Mouse (Mus musculus) stomach, embryonic 16.5 days (tissue): ENCODE results near the gene Prpf40a. TPM values are rescaled to one million over a fixed set of nuclear protein-coding genes. Genes with fewer than 3 reads are reported as not detected.

Experiments used
- ATAC-seq: fragments of 200-750 bp; cut with Nextera tagmentation; 2 replicates; pipeline ENCODE4 v1.8.0; 2017; ENCODE audit warnings: moderate number of reproducible peaks, moderate TSS enrichment; ENCODE audit not compliant: insufficient read depth, low FRiP score
- H3K27ac ChIP-seq: fragments of 300-500 bp; sonication (generic); 2 replicates; pipeline ENCODE4 v1.5.1; 2014; ENCODE audit warnings: low read length
- H3K27me3 ChIP-seq: fragments of 300-500 bp; sonication (generic); 2 replicates; pipeline ENCODE4 v1.6.1; 2014; ENCODE audit warnings: low read length, control low read depth, mixed read lengths; ENCODE audit not compliant: control insufficient read depth, insufficient read depth
- H3K36me3 ChIP-seq: fragments of 300-500 bp; sonication (generic); 2 replicates; pipeline ENCODE4 v1.6.1; 2014; ENCODE audit warnings: low read length; ENCODE audit not compliant: control insufficient read depth, insufficient read depth
- H3K4me1 ChIP-seq: fragments of 300-500 bp; sonication (generic); 2 replicates; pipeline ENCODE4 v1.6.1; 2014; ENCODE audit warnings: low read length, control low read depth, mixed read lengths; ENCODE audit not compliant: control insufficient read depth, insufficient read depth
- H3K4me2 ChIP-seq: fragments of 300-500 bp; sonication (generic); 2 replicates; pipeline ENCODE4 v1.6.1; 2014; ENCODE audit warnings: low read depth, low read length, mixed read lengths
- H3K4me3 ChIP-seq: fragments of 300-500 bp; sonication (generic); replicated peaks from 2 replicates; pipeline ENCODE4 v1.5.1; 2014; ENCODE audit warnings: mild to moderate bottlenecking, low read length
- H3K9ac ChIP-seq: fragments of 300-500 bp; sonication (generic); 2 replicates; pipeline ENCODE4 v1.6.1; 2014; ENCODE audit warnings: low read length
- H3K9me3 ChIP-seq: fragments of 300-500 bp; sonication (generic); replicated peaks from 2 replicates; pipeline ENCODE4 v1.6.1; 2016; ENCODE audit warnings: low read length, control low read depth; ENCODE audit not compliant: control insufficient read depth
- WGBS: fragments of 180-500 bp; shearing (Covaris S2); extraction: QIAGEN DNeasy Blood & Tissue Kit; methylation state at CpG from one replicate; pipeline ENCODE4 v1.1.7; 2014; 5-methylcytosine and 5-hydroxymethylcytosine counted together
- polyA plus RNA-seq: library from polyadenylated mRNA; unstranded; fragments of >200 nt; fragmentation: Nextera tagmentation; extraction: Ambion mirVana; gene quantifications from 2 replicates; pipeline ENCODE4 v1.2.1, GENCODE M21; 2015

Prpf40a gene
- polyA plus RNA-seq, 1 experiment from 2014 or later = 116 TPM

DNA sequence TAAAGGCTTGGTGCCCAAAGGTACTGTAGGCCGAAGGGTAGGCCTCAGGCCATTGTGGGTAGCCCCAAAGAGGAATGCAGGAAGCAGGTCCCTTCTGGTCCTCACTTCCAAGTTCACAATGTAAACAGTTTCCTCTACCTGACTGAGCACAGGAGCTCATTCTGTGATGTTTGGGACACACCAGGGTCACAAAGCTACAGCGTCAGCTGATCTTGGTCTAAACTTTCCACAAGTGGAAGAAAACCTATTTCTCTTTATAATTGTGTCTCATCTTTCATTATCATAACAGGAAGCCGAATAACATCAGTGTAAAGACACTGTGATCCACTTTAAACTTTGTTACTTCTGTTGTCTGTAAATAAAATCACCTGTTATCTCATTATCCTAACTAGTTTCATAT, 95.6 kb downstream of the Prpf40a start:
- Histone ChIP-seq H3K4me3 (no peak overlapping the region), H3K9ac (no peak overlapping the region), H3K27me3 (no peaks in the 10 kb centered on the region), H3K9me3 (no peaks in the 10 kb centered on the region), H3K4me1 (no peaks in the 10 kb centered on the region), H3K4me2 (no peak overlapping the region), H3K36me3 (no peaks in the 10 kb centered on the region), H3K27ac (no peak overlapping the region)
- ATAC-seq = no peak
- 86% methylated on average over 3 of the region's 3 CpGs for WGBS

DNA sequence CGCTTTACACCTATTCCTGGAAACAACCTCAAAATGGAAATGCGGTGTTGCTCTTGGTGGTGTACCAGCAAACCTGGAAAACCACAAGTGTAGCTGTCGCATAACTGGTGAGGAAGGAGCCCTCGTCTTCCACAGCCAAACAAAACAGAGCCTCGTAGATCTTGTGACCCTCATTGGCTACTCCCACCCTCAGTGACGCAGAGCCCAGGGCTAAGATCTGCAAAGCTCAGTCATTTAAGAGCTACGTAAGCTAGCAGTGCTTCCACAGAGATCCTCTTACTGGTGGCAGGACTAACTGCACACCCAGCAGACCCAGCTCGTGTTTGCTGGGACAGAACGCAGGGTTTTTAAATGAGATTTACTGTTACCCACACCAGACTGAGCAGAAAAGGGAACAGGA, 96.1 kb downstream of the Prpf40a start:
- WGBS = 84% methylated on average over 9 of the region's 9 CpGs
- Histone ChIP-seq H3K27me3 (no peaks in the 10 kb centered on the region), H3K9me3 (no peaks in the 10 kb centered on the region), H3K4me1 (no peaks in the 10 kb centered on the region), H3K36me3 (no peaks in the 10 kb centered on the region), H3K4me2 (no peak overlapping the region), H3K9ac (no peak overlapping the region), H3K4me3 (no peak overlapping the region), H3K27ac (no peak overlapping the region)
- ATAC-seq = no peak

DNA sequence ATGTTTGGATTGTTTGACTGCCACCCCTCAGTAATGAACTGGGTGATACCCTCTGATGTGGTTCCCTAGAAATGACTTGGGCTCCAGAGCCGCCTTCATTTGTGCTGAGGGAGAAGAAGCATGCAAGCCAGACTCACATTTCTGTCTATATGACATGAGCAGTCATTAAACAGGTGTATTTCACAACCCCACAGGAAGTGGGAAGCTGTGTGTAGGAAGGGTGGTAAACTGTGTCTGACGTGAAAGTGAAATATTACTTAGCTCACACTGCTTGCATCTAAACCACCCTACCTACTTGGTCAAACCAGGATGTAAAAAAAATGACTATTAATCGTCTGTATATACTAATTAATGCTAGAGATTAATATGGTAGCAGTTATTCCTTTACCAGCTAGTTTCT, 102.3 kb downstream of the Prpf40a start:
- Histone ChIP-seq H3K4me1 (no peaks in the 10 kb centered on the region), H3K4me3 (no peak overlapping the region), H3K9me3 (no peaks in the 10 kb centered on the region), H3K27ac (no peak overlapping the region), H3K9ac (no peak overlapping the region), H3K4me2 (no peak overlapping the region), H3K36me3 (no peaks in the 10 kb centered on the region), H3K27me3 (no peaks in the 10 kb centered on the region)
- no peak for ATAC-seq
- 80% methylated on average over 3 of the region's 3 CpGs for WGBS

DNA sequence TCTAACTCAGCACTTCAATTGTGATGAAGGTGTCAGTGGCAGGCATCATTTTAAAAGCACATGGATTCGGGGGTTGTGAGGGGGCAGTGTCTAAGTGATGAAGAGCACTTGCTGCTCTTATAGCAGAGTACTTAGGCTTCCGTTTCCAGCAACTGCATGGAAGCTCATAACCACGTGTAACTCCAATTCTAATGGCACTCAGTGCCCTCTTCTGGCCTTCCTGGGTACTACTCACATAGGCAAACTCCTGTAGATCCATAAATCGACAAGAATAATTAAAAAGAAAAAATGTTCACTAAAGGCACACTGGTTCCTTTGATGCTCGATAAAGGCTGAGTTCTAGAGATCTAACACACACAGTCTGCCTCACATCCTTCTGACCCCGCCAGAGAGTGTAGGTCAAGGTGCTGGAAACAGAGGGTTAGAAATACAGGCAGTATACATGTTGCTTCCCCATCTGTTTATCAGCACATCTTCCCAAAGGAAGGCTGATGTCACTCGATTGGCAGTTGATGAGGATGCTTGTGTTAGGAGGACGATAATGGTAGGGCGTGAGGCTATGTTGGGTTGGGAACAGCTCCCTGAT, 105.4 kb downstream of the Prpf40a start:
- no peak for ATAC-seq
- H3K4me2 ChIP-seq = no peak overlapping the region
- no peaks in the 10 kb centered on the region for H3K36me3 ChIP-seq
- H3K9ac ChIP-seq = no peak overlapping the region
- no peaks in the 10 kb centered on the region for H3K4me1 ChIP-seq
- H3K4me3 ChIP-seq = no peak overlapping the region
- H3K27ac ChIP-seq = no peak overlapping the region
- no peaks in the 10 kb centered on the region for H3K27me3 ChIP-seq
- 56% methylated on average over 9 of the region's 9 CpGs for WGBS
- H3K9me3 ChIP-seq = no peaks in the 10 kb centered on the region

Other genes starting within 250 kb of the Prpf40a start
- gene Arl6ip6, start 442 bp upstream of the Prpf40a start, polyA plus RNA-seq = 38.3 and 41.6 TPM in 2 replicates